Mouse (Mus musculus): ENCODE results near the gene Myh9. TPM values are rescaled to one million over a fixed set of nuclear protein-coding genes. Genes with fewer than 3 reads are reported as not detected.
"Not testable (repeated sequence)": the region's sequence is repeated elsewhere in the genome, so short reads cannot be mapped to it uniquely, and the experiment has no call there.

Myh9 gene
- polyA plus RNA-seq, 1 experiment: 187 TPM

DNA sequence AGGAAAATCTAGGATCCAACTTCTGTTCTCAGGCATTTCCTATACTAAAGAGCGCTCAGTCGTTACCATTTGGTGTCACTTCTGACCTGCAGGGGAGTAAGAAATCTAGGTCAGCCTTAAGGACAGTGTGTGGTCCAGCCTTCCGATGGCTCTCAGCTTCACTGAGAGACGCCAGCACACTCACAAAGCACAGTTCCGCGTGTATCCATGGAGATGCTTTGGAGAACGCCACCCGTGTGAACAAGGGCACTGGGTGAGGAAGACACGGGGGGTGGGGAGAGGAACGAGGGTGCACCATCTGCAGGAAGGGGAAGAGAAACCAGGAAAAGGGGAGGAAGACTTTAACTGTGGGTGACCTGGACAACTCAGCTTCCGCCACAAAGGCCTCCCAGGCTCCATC is 89.5 kb downstream of the Myh9 start:
- no peak for TF ChIP-seq GATA1 (IDR thresholded peaks at IDR 0.05; ENCODE audit: low read length)

DNA sequence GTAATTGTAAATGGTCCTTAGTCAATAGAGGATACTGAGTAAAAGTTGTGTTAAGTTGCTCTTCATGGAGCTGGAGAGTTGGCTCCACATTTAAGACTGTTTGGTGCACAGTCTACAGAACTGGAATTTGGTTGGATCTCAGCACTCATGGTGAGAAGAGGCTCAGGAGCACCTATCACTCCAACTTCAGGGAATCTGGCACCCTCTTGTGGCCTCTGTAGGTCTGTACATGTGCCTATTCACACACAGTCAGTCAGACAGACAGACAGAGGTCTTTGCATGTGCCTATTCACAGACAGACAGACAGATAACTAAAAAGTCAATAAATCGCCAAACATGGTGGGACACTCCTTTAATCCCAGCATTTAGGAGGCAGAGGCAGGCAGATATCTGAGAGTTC is 91.5 kb downstream of the Myh9 start:
- no peak for TF ChIP-seq GATA1 (IDR thresholded peaks at IDR 0.05; ENCODE audit: low read length)

DNA sequence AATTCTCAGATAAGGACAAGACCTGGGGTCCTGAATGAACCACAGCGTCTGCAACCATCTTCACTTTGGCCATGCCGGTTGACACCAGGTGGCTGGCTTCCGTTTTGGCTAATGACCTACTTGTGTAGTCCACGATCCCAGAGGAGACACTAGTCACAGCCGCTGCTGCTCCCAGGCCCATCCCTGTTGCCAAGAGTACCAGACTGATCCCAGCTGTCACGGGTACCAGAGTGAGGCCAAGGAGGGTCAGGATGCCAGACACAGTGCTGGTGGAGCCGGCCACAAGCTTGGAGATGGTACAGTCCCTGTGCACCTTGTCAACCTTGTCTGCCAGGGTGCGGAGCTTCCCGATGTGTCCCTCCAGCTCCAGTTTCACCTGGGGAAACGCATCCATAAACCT is 92.3 kb downstream of the Myh9 start:
- no peak for TF ChIP-seq GATA1 (IDR thresholded peaks at IDR 0.05; ENCODE audit: low read length)

DNA sequence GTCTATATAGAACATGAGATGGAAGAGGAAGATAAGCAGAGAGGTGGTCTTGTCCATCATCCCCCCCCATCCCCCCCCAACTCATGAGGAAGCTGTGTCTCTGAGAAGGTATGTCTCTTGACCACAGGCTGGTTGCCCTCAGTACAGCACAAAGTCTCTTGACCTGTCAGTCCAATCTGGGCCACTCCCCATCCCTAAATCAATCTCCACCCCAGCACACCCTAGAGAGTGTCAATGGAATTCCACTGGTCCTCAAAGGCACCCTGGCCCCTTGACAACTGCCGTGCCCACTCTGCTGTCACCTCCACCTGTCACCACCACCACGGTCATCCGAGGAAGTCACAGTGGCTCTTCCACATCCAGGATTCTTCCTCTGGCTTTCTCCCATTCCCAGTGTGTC is 93.6 kb downstream of the Myh9 start:
- TF ChIP-seq GATA1 (IDR thresholded peaks at IDR 0.05; ENCODE audit: low read length): no peak

DNA sequence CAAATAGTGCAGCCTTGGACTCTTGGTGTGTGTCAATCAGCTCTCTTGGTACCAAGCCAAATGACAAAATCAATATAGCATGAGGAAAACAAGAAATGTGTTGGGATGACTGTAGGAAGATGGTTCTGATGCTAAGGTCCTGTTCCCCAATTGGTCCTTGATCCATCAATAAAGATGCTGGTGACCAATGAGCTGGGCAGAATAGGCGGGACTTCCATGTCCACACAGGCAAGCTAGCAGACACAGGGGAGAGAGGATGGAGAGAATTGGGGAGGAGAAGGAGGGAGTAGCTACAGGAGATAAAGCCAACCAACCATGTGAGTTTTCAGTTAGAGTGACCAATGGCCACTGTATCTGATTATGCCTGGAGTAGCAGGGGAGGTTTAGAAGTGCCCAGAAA is 95.6 kb downstream of the Myh9 start:
- no peak for TF ChIP-seq GATA1 (IDR thresholded peaks at IDR 0.05; ENCODE audit: low read length)

DNA sequence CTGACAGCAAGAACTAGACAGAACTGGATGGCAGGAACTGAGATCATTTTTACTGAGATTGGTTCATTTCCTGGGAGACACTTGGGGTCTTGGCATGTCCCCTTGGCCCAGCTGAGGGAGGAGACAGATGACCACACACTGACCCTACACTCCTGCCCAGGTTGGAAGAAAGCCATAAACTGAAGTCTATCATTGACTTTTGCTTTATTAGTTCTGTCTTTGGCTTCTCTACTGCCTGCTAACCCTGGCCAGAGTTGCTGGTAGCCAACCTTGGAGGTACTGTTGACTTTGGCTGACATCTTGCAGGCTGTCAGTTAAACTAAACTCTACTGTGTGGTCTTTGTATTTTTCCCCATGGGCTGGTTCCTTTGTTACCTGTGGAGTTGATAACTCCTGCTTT is 96.9 kb downstream of the Myh9 start:
- TF ChIP-seq GATA1 (IDR thresholded peaks at IDR 0.05; ENCODE audit: low read length): no peak

DNA sequence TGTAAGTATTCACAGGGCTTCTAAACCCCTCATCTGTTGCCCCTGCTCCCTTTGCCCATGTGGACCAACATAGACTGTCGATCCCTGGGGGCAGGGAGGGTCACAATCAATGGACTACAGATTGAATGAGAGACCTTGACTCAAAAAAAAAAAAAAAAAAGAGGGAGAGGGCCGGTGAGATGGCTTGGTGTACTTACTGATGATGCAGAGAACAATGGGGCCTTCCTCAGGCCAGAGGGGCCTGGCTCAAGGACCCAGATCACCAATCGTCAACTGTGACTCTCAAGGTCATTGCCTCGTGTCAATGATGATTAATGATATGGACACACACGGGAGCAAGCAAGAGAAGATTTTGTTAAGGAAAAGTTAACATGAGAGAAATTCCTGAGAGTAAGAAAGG is 97.3 kb downstream of the Myh9 start:
- TF ChIP-seq GATA1 (IDR thresholded peaks at IDR 0.05; ENCODE audit: low read length): no peak

DNA sequence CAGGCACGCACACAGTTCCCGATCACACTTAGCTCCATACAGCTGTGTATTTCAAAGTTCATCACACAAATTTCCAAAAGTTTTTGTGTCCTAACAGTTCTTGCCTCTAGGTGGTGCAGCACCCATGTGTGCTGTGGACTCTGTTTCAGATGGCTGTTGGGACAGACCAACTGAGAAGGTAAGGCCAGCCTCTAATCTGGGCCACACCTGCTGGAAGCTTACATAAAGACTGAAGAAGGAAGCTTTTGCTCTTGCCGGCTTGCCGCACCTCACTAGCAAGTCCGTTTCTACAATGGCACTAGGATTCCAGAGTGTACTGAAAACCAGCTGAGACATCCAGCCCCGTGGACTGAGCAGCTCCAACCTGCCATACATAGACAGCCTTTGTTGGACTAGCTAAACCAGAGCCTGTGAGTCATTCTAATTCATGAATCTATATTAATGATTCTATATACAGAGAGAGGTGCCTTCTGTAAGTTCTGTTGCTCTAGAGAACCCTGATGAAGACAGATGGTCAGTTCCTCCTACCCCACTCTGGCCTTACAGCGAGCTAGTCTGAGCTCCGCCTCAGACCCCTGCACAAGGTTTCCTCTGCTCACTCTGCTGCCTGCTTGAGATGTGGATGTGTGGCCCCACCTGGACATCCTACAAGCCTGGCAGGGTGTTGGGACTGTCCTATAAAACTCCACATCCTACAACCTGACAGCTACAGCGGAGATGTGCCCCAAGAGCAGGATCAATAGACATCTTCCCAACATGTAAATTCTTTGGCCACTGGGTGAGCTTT is 101.3 kb downstream of the Myh9 start:
- TF ChIP-seq GATA1 (IDR thresholded peaks at IDR 0.05; ENCODE audit: low read length): no peak

DNA sequence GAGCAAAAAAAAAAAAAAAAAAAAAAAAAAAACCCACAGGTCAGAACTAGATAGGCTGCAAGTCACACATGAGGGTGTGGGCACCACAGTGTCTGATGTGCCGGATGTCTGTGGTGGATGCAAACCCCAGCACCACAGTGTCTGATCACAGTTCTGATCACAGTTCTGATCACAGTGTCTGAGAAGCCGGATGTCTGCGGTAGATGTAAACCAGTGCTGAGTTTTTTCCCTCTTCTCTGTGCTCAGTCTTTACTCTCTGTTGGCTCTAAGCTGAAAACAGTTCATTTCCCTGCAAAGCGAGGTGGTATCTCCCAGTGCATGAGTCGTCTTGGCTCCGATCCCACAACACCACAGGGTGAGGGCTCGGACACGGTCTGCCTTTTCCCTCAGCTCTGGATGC is 108.6 kb downstream of the Myh9 start:
- TF ChIP-seq GATA1 (IDR thresholded peaks at IDR 0.05; ENCODE audit: low read length): peak; percentile 17

DNA sequence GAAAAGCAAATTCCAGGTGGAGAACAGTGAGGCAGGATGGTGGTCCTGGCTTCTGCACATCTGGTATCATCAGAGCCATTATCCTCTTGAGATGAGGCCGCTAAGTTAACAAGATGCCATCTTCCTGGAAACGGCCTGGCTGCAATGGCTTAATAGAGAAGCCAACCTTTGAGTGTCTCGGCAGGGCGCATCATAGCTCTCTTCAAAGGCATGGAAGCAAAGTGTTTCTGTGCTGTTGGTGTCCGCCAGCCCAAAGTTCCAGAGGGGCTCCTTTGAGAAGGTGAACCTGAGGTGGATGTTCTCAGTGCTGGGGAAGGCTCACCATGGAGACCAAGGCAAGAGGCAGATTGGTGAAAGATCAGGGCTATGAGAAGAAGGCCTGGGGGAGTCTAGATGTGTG is 110.4 kb downstream of the Myh9 start:
- no peak for TF ChIP-seq GATA1 (IDR thresholded peaks at IDR 0.05; ENCODE audit: low read length)

DNA sequence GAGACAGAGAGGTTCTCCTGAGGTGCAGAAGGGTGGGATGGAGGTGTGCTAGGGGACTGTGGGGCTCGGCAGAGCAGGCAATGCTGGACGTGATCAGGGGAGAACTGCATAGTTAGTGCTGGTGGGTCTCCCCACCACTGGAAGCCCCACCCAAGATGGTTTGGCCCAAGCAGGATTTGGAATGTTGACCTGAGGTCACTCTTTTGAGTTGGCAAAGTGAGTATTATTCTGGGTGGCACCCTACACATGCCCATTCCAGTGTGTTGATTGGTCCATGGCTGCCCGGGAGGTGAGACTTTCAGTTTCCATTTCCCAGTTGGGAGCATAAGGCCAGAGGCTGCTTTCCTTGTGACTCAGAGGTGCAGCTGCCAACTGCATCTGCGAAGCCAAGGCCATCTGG is 113.2 kb downstream of the Myh9 start, which contains the start of gene Apol9b:
Gene Apol9b (plus strand): TSS at position 301 of the 400 bp plus-strand sequence.
- not testable (repeated sequence) for TF ChIP-seq GATA1 (IDR thresholded peaks at IDR 0.05; ENCODE audit: low read length)

Other genes with a start within 250 kb of the Myh9 start
- not detected in 2 replicates for gene Apol10b, start 246.1 kb downstream of the Myh9 start, polyA plus RNA-seq (2012)
- gene Gm36245, start 242.9 kb downstream of the Myh9 start, polyA plus RNA-seq (2012): not detected in 2 replicates
- not detected in 2 replicates for gene Apol11b, start 198.9 kb downstream of the Myh9 start, polyA plus RNA-seq (2012)
- gene Apol7e, start 143.3 kb downstream of the Myh9 start, polyA plus RNA-seq (2012): not detected in 2 replicates
- gene Apol9b, start 113.1 kb downstream of the Myh9 start, polyA plus RNA-seq (2012): not detected in 2 replicates
- not detected in 2 replicates for gene Apol8, start 85.2 kb downstream of the Myh9 start, polyA plus RNA-seq (2012)
- 323 and 420 TPM in 2 replicates for gene Txn2, start 86.8 kb upstream of the Myh9 start, polyA plus RNA-seq (2012)
- not detected in 2 replicates for gene Foxred2, start 114.5 kb upstream of the Myh9 start, polyA plus RNA-seq (2012)
- 47.4 and 77.0 TPM in 2 replicates for gene Eif3d, start 128.6 kb upstream of the Myh9 start, polyA plus RNA-seq (2012)

Data from G1E-ER4 (cell line).